20 mouse cellular contexts compared by ENCODE assay signal in the genomic region with DNA sequence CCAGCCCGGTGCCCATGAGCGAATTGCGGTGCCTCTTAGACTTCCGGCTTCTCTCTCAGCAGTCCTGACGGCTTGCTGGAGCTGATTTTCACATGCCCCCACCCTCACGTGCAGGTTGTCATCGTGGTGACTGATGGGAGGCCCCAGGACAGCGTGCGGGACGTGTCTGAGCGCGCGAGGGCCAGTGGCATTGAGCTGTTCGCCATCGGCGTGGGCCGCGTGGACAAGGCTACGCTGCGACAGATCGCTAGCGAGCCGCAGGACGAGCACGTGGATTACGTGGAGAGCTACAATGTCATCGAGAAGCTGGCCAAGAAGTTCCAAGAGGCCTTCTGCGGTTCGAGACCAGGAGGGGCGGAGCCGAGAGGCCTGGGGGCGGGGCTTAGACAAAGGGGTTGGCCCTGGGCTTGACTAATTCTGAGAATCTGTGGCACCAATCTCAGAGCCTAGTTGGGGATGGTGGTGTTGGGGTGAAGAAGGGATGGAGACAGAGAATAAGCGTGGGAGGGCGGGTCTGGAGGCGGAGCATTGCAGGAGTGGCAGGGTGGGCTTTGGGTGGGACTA. TPM values are rescaled to one million over a fixed set of nuclear protein-coding genes. Genes with fewer than 3 reads are reported as not detected.
"Had no signal": no experiment of that assay in that cellular context is flagged by ENCODE, and none has a peak within 500 bp of the region (broad histone marks: within the 10 kb centered on the region; RNA-seq: fewer than 3 reads in every experiment).

No protein-coding gene starts in this region.

- H3K9me3 ChIP-seq: liver, embryonic 13.5 days; midbrain, embryonic 12.5 days; midbrain, embryonic 15.5 days; neural tube, embryonic 12.5 days; neural tube, embryonic 15.5 days had no signal

- H3K4me3 ChIP-seq: liver, embryonic 13.5 days; midbrain, embryonic 12.5 days; midbrain, embryonic 15.5 days; neural tube, embryonic 12.5 days; neural tube, embryonic 15.5 days had no signal

- H3K4me1 ChIP-seq: liver, embryonic 13.5 days had no signal

- H3K36me3 ChIP-seq: liver, embryonic 13.5 days; midbrain, embryonic 12.5 days; midbrain, embryonic 15.5 days; neural tube, embryonic 12.5 days; neural tube, embryonic 15.5 days had no signal

- DNase-seq: kidney, adult 18-20 months; kidney, adult 9 months; kidney, postnatal 14 days; kidney, postnatal 4 days; layer of hippocampus, adult 9-11 months; liver, embryonic 13.5 days; lung, embryonic 14.5 days; lung, postnatal 36 days; right cerebral cortex, adult 18-20 months; right cerebral cortex, postnatal 14 days; right cerebral cortex, postnatal 4 days; thymus, postnatal 25 days had no signal

- ATAC-seq: intestine, embryonic 16.5 days; lung, postnatal 0 days; midbrain, embryonic 15.5 days had no signal

- H3K27me3 ChIP-seq: liver, embryonic 13.5 days; midbrain, embryonic 12.5 days; midbrain, embryonic 15.5 days; neural tube, embryonic 12.5 days had no signal

- H3K27ac ChIP-seq: liver, embryonic 13.5 days; midbrain, embryonic 12.5 days; midbrain, embryonic 15.5 days; neural tube, embryonic 12.5 days; neural tube, embryonic 15.5 days had no signal

RNA-seq across cellular contexts. Expression of gene Matn1, which starts 5.7 kb away (rescaled TPM):
- total RNA-seq: liver, adult 2 months had no signal
- polyA plus RNA-seq: intestine, embryonic 16.5 days; liver, adult 2 months; lung, embryonic 14.5 days; lung, postnatal 0 days; urinary bladder, adult 2 months had no signal
